Mouse (Mus musculus): Measurements from ENCODE around the gene Rab3ip. TPM values are rescaled to one million over a fixed set of nuclear protein-coding genes. Genes with fewer than 3 reads are reported as not detected.
A peak's percentile ranks its signal among the peaks of the same experiment; 100 is the strongest.

The Rab3ip gene
- total RNA-seq, 2 experiments from 2014 or later = 64.2 to 70.9 TPM

GRCm38 (mm10) chr10:116949111-116950008 is 1.2 kb downstream of the Rab3ip start:
- TF ChIP-seq CTCF (conservative IDR thresholded peaks at IDR 0.05) = no peak
- peak overlapping the region; percentile 81 for H3K4me3 ChIP-seq
- no peak for DNase-seq (ENCODE audit: low spot score in 2 of 2)
- peak overlapping the region; percentile 87 for H3K27ac ChIP-seq

DNA sequence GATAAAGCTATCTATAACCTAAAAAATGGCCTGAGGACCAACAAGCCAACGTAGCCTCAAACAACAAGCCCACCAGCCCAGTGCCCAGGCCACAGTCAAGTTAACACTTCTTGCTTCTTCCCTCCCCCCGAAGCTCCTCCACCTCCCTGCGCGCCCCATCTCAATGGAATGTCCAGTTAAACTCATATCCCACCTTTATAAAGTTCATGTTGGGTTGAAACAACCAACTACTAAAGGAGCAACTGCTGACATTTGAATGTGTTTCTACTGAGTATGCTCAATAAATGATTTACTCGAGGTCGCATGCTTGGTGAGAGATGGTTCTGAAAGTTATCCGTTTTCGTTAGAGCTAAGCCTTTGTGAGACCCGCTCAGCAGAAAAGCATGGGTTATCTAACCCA is 2.2 kb downstream of the Rab3ip start:
- H3K4me3 ChIP-seq = peak overlapping the region; percentile 81
- no peak overlapping the region for H3K27ac ChIP-seq
- no peak for DNase-seq (ENCODE audit: low spot score in 2 of 2)
- no peak for TF ChIP-seq CTCF (conservative IDR thresholded peaks at IDR 0.05)

DNA sequence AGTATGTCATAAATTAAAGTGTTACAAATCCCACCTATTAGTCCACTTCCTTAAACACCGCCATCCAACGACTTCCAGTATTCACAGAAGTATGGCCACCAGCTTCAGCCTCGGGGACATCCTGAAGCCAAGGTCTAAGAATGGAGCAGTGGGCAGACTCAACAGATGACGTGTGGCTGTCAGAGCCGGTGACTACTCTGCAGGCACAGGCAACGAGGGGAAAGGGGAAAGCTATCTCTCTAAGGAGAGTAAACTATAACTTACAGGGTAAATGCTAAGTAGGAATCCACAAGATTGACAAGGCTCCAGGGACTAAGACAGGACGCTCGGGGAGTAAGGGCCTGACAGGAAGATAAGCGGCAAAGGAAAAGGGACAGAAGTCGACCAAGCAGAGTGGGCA is 5.6 kb downstream of the Rab3ip start:
- no peak for DNase-seq (ENCODE audit: low spot score in 2 of 2)
- H3K4me3 ChIP-seq = no peak overlapping the region
- no peak overlapping the region for H3K27ac ChIP-seq
- TF ChIP-seq CTCF (conservative IDR thresholded peaks at IDR 0.05) = no peak

- H3K27ac ChIP-seq = no peak overlapping the region
- no peak for DNase-seq (ENCODE audit: low spot score in 2 of 2)
- peak; percentile 73 for TF ChIP-seq CTCF (conservative IDR thresholded peaks at IDR 0.05)
- H3K4me3 ChIP-seq = no peak overlapping the region
Observed at GRCm38 (mm10) chr10:116944144-116944543, 6.4 kb downstream of the Rab3ip start.

GRCm38 (mm10) chr10:116943025-116943424 is 7.5 kb downstream of the Rab3ip start:
- no peak for DNase-seq (ENCODE audit: low spot score in 2 of 2)
- peak; percentile 68 for TF ChIP-seq CTCF (conservative IDR thresholded peaks at IDR 0.05)
- Histone ChIP-seq H3K4me3 (no peak overlapping the region), H3K27ac (no peak overlapping the region)

DNA sequence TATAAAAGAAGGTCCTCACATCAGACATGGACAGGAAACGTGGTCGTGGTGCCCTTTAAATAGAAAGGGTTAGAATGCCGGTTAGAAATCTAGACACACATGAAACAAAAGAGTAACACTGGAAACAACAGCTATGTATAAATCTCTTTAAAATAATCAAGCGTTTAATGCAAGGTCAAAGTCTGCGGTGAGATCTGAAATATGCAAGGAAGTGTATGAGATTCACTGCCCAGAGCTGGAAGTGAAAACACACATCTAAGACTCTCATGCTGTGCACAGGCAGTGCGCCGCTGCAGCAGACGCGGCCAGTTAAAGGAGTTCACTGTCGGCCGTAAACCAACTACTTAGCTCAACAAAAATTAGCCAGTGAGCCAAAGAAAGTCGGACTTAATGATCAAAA is 15.5 kb downstream of the Rab3ip start:
- Histone ChIP-seq H3K27ac (no peak overlapping the region), H3K4me3 (no peak overlapping the region)
- no peak for DNase-seq (ENCODE audit: low spot score in 2 of 2)
- TF ChIP-seq CTCF (conservative IDR thresholded peaks at IDR 0.05) = no peak

- Histone ChIP-seq H3K27ac (no peak overlapping the region), H3K4me3 (no peak overlapping the region)
- no peak for DNase-seq (ENCODE audit: low spot score in 2 of 2)
- TF ChIP-seq CTCF (conservative IDR thresholded peaks at IDR 0.05) = no peak; the same call in 1 of the 2 replicates
Observed at GRCm38 (mm10) chr10:116933794-116934193, 16.8 kb downstream of the Rab3ip start.

DNA sequence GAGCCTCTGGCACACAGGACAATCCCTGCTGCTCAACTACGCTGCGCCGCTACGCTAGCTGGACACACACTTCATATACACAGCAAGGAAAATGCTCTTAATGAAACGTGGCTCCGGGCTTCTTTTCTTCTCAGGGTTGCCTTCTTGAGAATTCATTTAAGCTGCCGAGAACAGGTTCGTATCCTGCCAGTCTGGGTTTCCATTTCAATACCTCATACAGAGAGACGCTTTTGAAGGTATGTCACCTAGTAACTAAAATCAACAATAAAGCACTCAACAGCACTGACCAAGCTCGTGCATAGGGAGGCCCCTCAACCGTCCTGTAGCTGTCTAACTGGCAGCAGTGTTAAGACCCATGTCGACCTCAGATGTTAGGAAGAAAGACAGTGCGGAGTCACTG is 18.2 kb downstream of the Rab3ip start:
- no peak for DNase-seq (ENCODE audit: low spot score in 2 of 2)
- Histone ChIP-seq H3K4me3 (no peak overlapping the region), H3K27ac (no peak overlapping the region)
- TF ChIP-seq CTCF (conservative IDR thresholded peaks at IDR 0.05) = no peak

- no peak for DNase-seq (ENCODE audit: low spot score in 2 of 2)
- Histone ChIP-seq H3K4me3 (no peak overlapping the region), H3K27ac (peak overlapping the region; percentile 12; the same call in 1 of the 2 replicates)
- no peak for TF ChIP-seq CTCF (conservative IDR thresholded peaks at IDR 0.05)
Observed at GRCm38 (mm10) chr10:116931497-116932179, 18.9 kb downstream of the Rab3ip start.

- H3K4me3 ChIP-seq = no peak overlapping the region
- no peak for DNase-seq (ENCODE audit: low spot score in 2 of 2)
- no peak for TF ChIP-seq CTCF (conservative IDR thresholded peaks at IDR 0.05)
- 0 out of 2 replicates have a peak overlapping the region, but pooled peaks have one; percentile 12 for H3K27ac ChIP-seq
Observed at GRCm38 (mm10) chr10:116930936-116931335, 19.6 kb downstream of the Rab3ip start.

DNA sequence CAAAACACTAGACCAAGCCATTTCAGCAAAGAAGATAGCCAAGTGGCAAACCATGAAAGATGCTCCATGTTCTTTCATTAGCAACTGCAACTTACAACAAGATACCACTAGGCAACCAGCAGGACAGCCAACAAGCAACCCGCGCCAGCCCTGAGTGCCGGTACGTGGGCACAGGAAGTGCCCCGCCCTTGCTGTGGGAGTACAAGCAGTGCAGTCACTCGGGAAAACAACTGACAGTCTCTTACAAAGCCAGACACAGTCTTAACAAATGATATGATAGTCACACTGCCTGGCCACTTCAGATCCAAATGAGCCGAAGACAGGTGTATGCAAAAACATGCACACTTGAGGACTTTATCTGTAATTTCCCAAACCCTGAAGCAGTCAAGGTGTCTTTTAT is 20.1 kb downstream of the Rab3ip start:
- no peak for DNase-seq (ENCODE audit: low spot score in 2 of 2)
- Histone ChIP-seq H3K4me3 (no peak overlapping the region), H3K27ac (no peak overlapping the region)
- TF ChIP-seq CTCF (conservative IDR thresholded peaks at IDR 0.05) = peak; percentile 14; the same call in 1 of the 2 replicates

GRCm38 (mm10) chr10:116928826-116929225 is 21.7 kb downstream of the Rab3ip start:
- Histone ChIP-seq H3K27ac (no peak overlapping the region), H3K4me3 (no peak overlapping the region)
- TF ChIP-seq CTCF (conservative IDR thresholded peaks at IDR 0.05) = no peak
- no peak for DNase-seq (ENCODE audit: low spot score in 2 of 2)

GRCm38 (mm10) chr10:116926428-116927113 is 24.0 kb downstream of the Rab3ip start:
- no peak for TF ChIP-seq CTCF (conservative IDR thresholded peaks at IDR 0.05)
- no peak for DNase-seq (ENCODE audit: low spot score in 2 of 2)
- Histone ChIP-seq H3K27ac (no peak overlapping the region), H3K4me3 (no peak overlapping the region)
